Comparison of ENCODE assay signal across 9 mouse cellular contexts in genomic region chr9:94482215-94482975, GRCm38 (mm10). TPM values are rescaled to one million over a fixed set of nuclear protein-coding genes. Genes with fewer than 3 reads are reported as not detected.
DNase-seq lines count a peak whose midpoint lies in the region; ATAC-seq and TF ChIP-seq lines count a peak whose summit lies in the region.
"Had no signal": no experiment of that assay in that cellular context is flagged by ENCODE, and none has a peak within 500 bp of the region (broad histone marks: within the 10 kb centered on the region; RNA-seq: fewer than 3 reads in every experiment).

No protein-coding gene starts in this region.

- no peak overlapping the region for H3K27ac ChIP-seq in hindbrain, embryonic 13.5 days
- H3K27ac ChIP-seq: liver, embryonic 14.5 days had no signal

- 0 out of 2 replicates have a peak, but pooled peaks cover 2% of the 10 kb centered on the region for H3K4me1 ChIP-seq in hindbrain, embryonic 13.5 days (replicated peaks)
- H3K4me1 ChIP-seq in lung, adult 2 months (ENCODE audit: control insufficient read depth, insufficient read depth, low read length): peaks cover 2% of the 10 kb centered on the region; the same call in 1 of the 2 replicates

- no peak overlapping the region for H3K4me3 ChIP-seq in hindbrain, embryonic 13.5 days
- no peak overlapping the region for H3K4me3 ChIP-seq in lung, adult 2 months (replicated peaks; ENCODE audit: extremely low read depth, low read depth, low read length)

- no peak for TF ChIP-seq POLR2A in lung, adult 2 months (IDR thresholded peaks at IDR 0.05; ENCODE audit: borderline replicate concordance, extremely low read depth, low read depth, low read length)

- TF ChIP-seq CTCF in lung, adult 2 months (IDR thresholded peaks at IDR 0.05; ENCODE audit: insufficient read depth, low read length): no peak

- no peaks in the 10 kb centered on the region for H3K27me3 ChIP-seq in hindbrain, embryonic 13.5 days

- H3K4me2 ChIP-seq in hindbrain, embryonic 13.5 days: no peak overlapping the region

- H3K36me3 ChIP-seq in hindbrain, embryonic 13.5 days: no peaks in the 10 kb centered on the region

- DNase-seq in adrenal gland, adult (ENCODE audit: inconsistent age in 2 of 2, low spot score in 1 of 2): peak; percentile 32 to 65
- no peak for DNase-seq in adrenal gland, postnatal 4 days (ENCODE audit: low spot score in 2 of 2)
- DNase-seq in 3134 (ENCODE audit: extremely low read depth, insufficient read length, low spot score): peak; percentile 74
- DNase-seq in cerebellum, postnatal 36 days: peak; percentile 71 to 76
- peak; percentile 30 for DNase-seq in lung, adult 2 months
- peak; percentile 29 for DNase-seq in right cerebral cortex, postnatal 4 days
- DNase-seq in spleen, postnatal 4 days (ENCODE audit: low spot score in 2 of 2): no peak

- WGBS in hindbrain, embryonic 13.5 days: 72% methylated on average over 10 of the region's 10 CpGs
- WGBS in lung, adult 2 months: 57% methylated on average over 10 of the region's 10 CpGs

- no peaks in the 10 kb centered on the region for H3K9me3 ChIP-seq in hindbrain, embryonic 13.5 days

- H3K9ac ChIP-seq in hindbrain, embryonic 13.5 days: no peak overlapping the region
- H3K9ac ChIP-seq: liver, embryonic 14.5 days had no signal

- ATAC-seq in hindbrain, embryonic 13.5 days (ENCODE audit: low FRiP score): peak; percentile 94

RNA-seq across cellular contexts. Expression of gene 1190002N15Rik, which starts 55.5 kb away (rescaled TPM):
- total RNA-seq in adrenal gland, postnatal 4 days (2021): 10 to 100 TPM; 24.4 to 25.9 TPM
- 6.0 and 6.4 TPM in 2 replicates for polyA plus RNA-seq in hindbrain, embryonic 13.5 days (2015; fragmentation: Nextera tagmentation; extraction: Ambion mirVana)
- 52.6 and 60.7 TPM in 2 replicates for polyA plus RNA-seq in lung, adult 2 months (2012; rRNA removed)

Comparison
In these comparisons a context has a peak if more than half of its experiments do, and no peak if none do; other contexts are left out.
1. DNase-seq: peak in adrenal gland, adult (2 of 2), 3134 (single experiment), cerebellum, postnatal 36 days (2 of 2), lung, adult 2 months (single experiment) and right cerebral cortex, postnatal 4 days (single experiment); none in adrenal gland, postnatal 4 days (0 of 2) and spleen, postnatal 4 days (0 of 2).